Mouse (Mus musculus): Measurements from ENCODE around the gene Vmn2r89.
"Not testable (repeated sequence)": the region's sequence is repeated elsewhere in the genome, so short reads cannot be mapped to it uniquely, and the experiment has no call there.

Gene Vmn2r89

DNA sequence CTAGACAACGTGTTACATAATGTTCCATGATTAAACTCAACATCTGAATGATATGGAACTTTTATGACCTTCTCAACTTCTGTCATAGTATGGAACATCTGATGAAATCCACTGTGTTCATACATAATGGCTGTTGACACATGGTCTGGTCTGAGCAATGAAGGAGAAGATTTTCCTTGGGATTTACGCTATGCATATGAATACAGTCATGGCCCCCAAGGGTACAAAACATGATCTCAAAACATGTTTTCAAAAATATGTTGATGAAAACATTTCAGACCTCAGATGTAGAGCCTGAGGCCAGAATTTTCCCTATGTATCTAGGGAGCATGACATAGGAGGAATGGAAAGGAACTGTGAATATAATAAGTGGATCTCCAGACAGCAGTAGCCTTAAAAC is at the start of gene Vmn2r89:
Vmn2r89 (plus strand) TSS at position 301 of the 400 bp plus-strand sequence.
- ATAC-seq (ENCODE audit: insufficient number of reproducible peaks, low FRiP score, low TSS enrichment): not testable (repeated sequence)

DNA sequence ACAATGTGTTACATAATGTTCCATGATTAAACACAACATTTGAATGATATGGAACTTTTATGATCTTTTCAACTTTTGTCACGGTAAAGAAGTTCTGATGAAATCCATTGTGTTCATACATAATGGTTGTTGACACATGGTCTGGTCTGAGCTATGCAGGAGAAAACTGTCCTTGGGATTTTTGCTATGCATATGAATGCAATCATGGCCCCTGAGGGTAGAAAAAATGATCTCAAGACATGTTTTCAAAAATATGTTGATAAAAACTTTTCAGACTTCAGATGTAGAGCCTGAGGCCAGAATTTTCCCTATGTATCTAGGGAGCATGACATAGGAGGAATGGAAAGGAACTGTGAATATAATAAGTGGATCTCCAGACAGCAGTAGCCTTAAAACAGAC is 41.1 kb upstream of the Vmn2r89 start, which contains the start of gene Vmn2r88:
Vmn2r88 (plus strand) TSS at position 301 of the 400 bp plus-strand sequence.
- ATAC-seq (ENCODE audit: insufficient number of reproducible peaks, low FRiP score, low TSS enrichment): no peak

DNA sequence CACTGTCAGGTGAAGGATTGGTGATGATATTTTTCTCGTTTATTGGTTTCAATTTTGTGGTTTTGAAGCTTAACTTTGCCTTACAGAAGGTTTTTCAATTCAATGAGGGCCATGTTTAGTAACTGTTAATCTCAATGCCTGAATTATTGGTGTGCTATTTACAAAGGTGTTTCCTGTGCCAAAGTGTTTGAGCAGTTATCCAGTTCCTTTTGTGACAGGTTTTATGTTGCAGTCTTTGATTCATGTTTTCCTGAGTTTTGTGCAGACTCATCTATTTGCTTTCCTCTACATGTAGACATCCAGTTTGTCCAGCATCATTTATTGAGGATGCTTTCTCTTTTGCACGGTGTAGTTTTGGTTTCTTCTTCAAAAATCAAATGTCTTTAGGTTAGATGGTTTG is 27.8 kb upstream of the Vmn2r89 start:
- no peak for ATAC-seq (ENCODE audit: insufficient number of reproducible peaks, low FRiP score, low TSS enrichment)

DNA sequence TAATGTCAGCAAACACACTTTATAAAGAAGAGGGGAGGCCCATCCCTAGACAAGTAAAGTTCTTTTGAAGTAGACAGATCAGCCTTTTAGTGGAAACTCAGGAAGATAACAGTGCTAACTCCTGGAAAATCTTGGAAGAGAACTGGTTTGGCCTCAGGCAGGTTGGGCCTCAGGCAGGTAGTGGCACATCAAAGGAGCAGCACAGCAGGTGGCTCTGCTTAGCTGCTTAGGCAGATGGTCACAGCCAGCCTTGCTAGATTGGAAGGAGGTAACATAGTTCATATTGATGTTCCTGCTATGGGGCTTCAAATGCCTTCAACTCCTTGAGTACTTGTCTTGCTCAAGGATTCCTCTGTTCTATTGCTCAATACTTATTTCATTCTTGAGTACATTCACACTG is 21.5 kb upstream of the Vmn2r89 start:
- ATAC-seq (ENCODE audit: insufficient number of reproducible peaks, low FRiP score, low TSS enrichment): not testable (repeated sequence)

DNA sequence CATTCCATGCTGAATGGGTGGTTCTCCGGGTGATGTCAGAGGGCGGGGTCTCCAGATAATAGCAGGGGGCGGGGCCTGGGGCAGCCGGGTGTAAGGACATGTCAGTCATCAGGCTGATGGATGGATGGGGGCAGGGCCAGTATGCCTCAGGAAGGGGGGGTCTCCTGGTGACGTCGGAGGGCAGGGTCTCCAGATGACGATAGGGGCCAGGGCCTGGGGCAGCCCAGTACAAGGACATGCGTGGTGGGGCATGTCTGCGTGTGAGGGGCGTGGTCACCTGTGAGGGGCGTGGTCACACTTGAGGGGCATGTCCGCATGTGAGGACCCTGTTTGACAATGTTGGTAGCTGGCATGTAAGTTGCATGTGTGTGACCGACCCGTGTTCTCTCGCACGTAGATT is 17.1 kb upstream of the Vmn2r89 start:
- ATAC-seq (ENCODE audit: insufficient number of reproducible peaks, low FRiP score, low TSS enrichment): no peak

DNA sequence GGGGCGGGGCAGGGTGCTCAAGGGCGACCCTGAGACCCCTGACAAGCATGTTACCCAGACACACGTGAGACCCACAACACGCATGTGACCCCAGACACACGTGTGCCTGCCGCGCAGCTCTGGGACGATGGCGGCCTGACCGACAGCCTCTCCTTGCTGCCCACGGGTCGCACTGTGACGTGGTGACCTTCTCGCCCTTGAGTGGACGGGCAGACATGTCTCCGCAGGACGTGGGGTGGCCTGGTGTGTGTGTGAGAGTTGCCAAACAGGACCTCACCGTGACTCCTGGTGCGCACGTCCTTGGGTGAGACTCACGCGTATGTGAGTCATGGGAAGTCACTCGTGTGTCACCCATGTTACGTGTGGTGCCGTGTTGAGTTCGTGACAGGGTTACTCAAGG is 16.6 kb upstream of the Vmn2r89 start:
- ATAC-seq (ENCODE audit: insufficient number of reproducible peaks, low FRiP score, low TSS enrichment): no peak

DNA sequence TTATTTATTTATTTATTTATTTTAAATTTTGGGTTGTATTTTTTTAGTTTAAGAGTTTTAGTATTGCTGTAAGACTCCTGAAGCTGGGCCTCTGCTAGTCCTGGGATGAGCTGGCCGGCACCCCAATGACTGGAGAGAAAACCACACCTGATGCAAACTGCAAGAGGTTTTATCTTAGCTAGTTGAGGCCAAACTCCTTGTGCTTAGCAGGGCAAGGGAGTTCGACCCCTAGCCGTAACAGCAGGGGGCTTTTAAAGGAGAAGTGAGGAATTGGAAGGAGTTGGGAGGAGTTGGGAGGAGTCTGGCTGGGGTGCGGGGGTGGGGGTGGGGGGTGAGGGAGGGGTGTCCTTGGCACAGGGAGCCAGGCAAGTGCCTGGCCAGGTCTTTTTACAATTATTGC is 12.7 kb upstream of the Vmn2r89 start:
- no peak for ATAC-seq (ENCODE audit: insufficient number of reproducible peaks, low FRiP score, low TSS enrichment)

DNA sequence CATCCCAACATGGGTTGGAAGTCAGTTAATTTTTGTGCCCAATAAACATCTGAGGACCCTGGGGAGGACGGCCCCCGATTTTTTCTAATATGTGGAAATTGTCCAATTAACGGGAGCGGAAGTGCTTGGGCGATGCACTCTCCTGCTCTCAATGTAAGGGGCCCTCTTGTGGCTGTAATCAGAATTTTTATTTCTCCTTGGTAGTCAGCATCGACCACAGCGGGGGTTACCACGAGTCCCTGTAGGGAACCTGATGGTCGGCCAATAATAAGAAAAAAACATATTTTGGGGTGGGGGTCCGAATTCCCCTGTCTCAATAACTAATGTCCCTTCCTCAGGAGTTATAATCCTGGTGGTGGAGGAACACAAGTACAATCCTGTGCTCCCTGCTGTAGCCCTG is 28.6 kb downstream of the Vmn2r89 start:
- not testable (repeated sequence) for ATAC-seq (ENCODE audit: insufficient number of reproducible peaks, low FRiP score, low TSS enrichment)

DNA sequence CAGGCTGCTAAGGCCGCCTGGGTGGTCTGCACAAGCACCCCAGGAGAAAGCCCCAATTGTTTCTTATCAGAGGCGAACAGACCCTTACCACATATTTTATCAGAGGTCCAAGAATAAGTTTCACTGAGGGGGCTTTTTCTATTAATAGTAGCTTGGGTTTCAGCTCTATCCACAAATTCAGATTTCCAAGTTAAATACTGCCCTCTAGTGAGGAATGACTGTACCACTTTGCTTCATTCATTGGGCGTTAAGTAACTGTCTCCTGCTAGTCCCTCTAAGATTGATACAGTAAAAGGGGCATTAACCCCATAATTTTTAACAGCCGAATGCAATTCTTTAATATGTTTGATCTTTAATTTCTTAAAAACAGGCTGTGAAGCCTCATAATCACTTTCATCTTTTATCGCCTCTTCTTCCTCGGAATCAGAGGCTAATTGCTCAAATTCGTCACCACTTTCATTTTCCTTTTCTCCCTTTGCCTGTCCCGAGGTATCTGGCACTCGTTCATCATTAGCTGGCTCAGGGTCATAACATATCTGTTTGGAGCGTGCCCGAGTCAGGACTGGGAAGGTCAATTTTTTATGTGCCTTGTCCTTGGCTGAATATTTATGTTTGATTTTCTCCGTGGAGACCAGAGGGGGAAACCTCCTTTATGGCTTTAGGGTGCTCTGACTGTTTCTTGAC is 29.8 kb downstream of the Vmn2r89 start:
- ATAC-seq (ENCODE audit: insufficient number of reproducible peaks, low FRiP score, low TSS enrichment): not testable (repeated sequence)

DNA sequence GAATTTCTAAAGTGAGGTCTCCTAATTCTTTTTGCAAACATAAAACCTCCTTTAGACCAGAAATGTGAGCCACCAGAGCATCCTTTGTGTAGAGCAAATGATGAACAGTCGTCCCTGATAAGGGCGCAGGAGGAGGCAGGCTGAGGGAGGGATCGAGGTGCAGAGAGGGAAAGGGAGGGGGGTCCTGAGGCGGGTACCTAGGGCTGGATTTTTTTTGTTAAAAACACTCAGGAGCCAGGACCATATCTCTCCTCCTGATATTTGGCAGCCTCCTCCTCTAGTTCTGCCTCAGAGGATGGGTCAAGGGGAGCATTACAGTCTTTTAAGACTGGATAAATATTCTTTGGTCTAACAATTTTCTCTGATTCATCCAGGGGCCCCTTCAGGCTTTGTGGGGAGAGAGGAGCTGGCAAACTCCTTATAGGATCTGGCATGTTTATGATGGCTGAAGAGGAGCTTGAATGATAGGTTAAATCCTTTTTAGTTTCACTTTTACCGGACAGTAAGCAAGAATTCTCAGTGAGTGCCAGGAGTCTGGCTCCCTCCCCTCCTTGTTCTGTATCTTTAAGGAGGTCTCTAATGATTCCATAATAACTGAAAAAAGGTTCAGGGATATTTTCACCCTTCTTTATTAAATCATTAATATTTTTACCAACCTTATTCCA is 30.5 kb downstream of the Vmn2r89 start:
- no peak for ATAC-seq (ENCODE audit: insufficient number of reproducible peaks, low FRiP score, low TSS enrichment)

DNA sequence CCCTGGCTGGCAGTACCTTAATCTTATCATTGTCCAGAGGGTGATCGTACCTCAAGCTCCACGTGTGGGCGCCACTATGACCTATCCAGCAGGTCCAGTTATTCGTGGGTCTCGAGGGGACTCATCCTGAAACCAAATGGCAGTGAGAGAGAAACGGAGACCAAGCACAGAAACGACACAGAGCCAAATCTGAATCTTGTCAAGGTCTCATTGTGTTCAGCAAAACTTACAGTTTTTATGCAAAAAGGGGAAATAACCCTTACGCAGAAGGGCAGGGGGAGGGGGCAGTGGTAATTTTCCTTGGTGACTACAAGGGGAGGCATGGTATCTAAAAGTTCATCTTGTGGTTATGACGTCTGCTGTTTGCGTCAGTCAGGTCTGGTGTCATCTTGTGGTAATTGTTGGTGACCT is 31.3 kb downstream of the Vmn2r89 start:
- ATAC-seq (ENCODE audit: insufficient number of reproducible peaks, low FRiP score, low TSS enrichment): not testable (repeated sequence)

DNA sequence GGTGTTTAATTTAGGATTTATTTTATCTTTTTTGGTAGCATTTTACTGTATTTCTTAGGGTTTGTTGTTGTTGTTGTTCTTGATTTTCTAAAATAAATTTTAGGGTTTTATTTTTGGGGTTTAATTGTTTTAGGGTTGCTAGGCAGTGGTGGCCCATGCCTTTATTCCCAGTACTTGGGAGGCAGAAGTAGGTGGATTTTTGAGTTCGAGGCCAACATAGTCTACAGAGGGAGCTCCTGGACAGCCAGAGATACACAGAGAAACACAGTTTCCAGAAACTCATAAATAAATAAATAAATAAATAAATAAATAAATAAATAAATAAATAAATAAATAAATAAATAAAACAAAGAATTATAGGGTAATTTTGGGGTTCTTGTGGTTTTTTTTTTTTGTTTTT is 32.0 kb downstream of the Vmn2r89 start:
- ATAC-seq (ENCODE audit: insufficient number of reproducible peaks, low FRiP score, low TSS enrichment): no peak

DNA sequence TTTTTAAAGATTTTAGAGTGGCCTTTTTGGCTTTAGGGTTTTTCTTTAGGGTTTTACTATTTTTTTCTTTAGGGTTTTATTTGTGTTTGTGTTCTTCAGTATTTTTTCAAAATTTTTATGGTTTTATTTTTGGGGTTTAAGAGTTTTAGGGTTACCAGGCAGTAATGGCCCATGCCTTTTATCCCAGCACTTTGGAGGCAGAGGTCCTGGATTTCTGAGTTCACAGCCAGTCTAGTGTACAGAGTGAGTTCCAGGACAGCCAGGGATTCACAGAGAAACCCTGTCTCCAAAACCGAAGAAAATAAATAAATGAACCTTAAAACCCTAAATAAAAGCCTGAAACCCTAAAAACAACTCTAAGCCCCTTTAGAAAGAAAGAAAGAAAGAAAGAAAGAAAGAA is 34.5 kb downstream of the Vmn2r89 start:
- no peak for ATAC-seq (ENCODE audit: insufficient number of reproducible peaks, low FRiP score, low TSS enrichment)

DNA sequence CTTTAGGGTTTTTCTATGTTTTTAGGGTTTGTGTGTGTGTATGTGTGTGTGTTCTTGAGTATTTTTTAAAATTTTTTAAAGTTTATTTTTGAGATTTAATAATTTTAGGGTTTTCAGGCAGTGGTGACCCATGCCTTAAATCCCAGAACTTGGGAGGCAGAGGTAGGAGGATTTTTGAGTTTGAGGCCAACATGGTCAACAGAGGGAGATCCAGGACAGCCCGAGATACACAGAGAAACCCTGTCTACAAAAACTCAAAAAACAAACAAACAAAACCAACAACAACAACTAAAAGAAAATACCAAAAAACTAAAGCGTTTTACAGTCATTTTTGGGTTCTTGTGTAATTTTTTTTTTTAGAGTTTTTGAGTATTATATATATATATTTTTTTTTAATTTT is 44.1 kb downstream of the Vmn2r89 start:
- no peak for ATAC-seq (ENCODE audit: insufficient number of reproducible peaks, low FRiP score, low TSS enrichment)

DNA sequence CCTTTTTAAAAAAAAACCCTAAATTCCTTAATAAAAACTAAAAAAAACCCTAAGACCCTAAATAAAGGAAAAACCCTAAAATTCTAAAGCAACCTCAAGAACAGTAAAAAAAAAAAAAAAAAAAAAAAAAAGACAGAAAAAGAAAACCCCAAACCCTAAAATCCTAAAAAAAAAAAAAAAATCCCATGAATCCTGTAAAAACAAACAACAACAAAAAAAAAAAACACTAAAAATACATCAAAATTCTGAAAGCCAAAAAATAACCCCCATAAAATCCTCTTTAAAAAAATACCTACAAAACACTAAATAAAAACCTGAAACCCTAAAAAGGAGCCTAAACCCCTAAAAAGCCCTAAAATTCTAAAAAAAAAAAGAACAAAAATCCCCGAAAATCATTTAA is 45.3 kb downstream of the Vmn2r89 start:
- no peak for ATAC-seq (ENCODE audit: insufficient number of reproducible peaks, low FRiP score, low TSS enrichment)

DNA sequence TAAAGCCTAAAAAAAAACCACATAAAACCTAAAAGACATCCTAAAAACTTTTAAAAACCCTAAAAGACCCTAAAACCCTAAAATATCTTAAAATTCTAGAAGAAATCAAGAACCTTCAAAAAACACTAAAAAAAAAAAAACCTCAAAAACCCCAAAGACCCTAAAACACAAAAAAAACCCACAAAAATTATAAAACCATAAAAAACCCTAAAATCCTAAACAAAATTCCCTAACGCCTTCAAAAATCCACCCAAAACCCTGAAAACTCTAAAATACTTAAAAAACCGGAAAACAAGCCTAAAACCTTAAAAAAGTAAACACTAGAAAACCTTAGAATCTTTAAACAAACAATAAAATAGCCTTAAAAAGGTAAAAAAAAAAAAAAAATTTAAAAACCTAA is 46.3 kb downstream of the Vmn2r89 start:
- no peak for ATAC-seq (ENCODE audit: insufficient number of reproducible peaks, low FRiP score, low TSS enrichment)

DNA sequence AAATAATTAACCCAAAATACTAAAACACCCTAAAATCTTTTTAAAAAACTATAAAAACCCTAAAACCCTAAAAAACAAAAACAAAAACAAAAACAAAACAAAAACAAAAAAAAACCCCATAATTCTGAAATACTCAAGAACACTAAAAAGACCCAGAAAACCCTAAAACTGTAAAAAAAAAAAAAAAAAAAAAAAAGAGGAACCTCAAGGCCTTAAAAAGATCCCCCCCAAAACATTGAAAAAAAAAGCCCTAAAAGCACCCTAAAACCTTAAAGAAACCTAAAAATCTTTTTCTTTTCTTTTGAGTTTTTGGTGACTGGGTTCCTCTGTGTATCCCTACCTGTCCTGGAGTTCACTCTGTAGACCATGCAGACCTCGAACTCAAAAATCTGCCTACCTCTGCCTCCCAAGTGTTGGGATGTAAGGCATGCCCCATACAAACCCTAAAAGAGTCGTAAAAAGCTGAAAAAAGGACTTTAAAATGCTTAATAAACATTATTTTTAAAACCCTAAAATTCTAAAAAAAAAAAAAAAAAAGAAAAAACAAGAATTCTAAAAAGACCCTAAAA is 48.1 kb downstream of the Vmn2r89 start:
- no peak for ATAC-seq (ENCODE audit: insufficient number of reproducible peaks, low FRiP score, low TSS enrichment)

DNA sequence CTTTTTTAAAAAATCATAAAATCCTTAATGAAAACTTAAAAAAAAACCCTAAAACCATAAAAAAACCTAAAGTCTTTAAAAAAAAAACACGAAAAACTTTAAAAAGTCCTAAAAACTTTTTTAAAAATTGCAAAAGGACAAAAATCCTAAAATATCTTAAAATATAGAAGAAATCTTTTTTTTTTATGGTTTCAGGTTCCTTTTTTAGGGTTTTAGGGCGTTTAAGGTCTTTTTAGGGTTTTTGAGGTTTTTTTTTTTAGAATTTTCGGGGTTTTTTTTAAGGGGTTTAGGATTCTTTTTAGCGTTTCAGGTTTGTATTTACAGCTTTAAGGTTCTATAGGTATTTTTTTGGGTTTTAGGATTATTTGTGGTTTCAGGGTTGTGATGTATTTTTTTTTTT is 48.8 kb downstream of the Vmn2r89 start:
- no peak for ATAC-seq (ENCODE audit: insufficient number of reproducible peaks, low FRiP score, low TSS enrichment)

DNA sequence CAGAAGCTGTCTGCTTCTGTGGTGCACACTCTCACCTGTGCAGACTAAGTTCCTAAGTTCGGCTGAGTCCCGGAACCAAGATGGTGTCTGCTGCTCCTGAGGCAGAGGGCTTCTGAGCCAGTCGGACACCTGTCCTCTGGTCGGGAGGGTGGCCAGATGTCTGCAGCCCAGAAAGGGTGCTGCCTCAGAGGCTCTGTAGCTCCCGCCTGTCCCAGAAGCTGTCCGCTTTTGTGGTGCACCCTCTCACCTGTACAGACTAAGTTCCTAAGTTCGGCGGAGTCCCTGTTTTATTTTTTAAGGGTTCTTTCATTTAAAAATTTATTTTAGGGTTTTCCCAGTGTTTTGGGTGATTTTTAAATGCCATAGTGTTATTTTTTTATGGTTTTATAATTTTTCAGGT is 55.8 kb downstream of the Vmn2r89 start:
- no peak for ATAC-seq (ENCODE audit: insufficient number of reproducible peaks, low FRiP score, low TSS enrichment)
